Mouse (Mus musculus) adipose tissue, adult 10 weeks (tissue): ENCODE data around the gene Pimreg. TPM values are rescaled to one million over a fixed set of nuclear protein-coding genes. Genes with fewer than 3 reads are reported as not detected.

Experiments
- polyA plus RNA-seq: library from polyadenylated mRNA; stranded (reverse); fragments of 350-450 nt; fragmentation: Illumina TruSeq; extraction: RNeasy Lipid Tissue Mini Kit (QIAGEN cat#74804); gene quantifications from one replicate; pipeline ENCODE4 v1.2.3, GENCODE M21; 2014; ENCODE audit warnings: low read depth, low replicate concordance

Gene Pimreg
- polyA plus RNA-seq, result 0.40 TPM

DNA sequence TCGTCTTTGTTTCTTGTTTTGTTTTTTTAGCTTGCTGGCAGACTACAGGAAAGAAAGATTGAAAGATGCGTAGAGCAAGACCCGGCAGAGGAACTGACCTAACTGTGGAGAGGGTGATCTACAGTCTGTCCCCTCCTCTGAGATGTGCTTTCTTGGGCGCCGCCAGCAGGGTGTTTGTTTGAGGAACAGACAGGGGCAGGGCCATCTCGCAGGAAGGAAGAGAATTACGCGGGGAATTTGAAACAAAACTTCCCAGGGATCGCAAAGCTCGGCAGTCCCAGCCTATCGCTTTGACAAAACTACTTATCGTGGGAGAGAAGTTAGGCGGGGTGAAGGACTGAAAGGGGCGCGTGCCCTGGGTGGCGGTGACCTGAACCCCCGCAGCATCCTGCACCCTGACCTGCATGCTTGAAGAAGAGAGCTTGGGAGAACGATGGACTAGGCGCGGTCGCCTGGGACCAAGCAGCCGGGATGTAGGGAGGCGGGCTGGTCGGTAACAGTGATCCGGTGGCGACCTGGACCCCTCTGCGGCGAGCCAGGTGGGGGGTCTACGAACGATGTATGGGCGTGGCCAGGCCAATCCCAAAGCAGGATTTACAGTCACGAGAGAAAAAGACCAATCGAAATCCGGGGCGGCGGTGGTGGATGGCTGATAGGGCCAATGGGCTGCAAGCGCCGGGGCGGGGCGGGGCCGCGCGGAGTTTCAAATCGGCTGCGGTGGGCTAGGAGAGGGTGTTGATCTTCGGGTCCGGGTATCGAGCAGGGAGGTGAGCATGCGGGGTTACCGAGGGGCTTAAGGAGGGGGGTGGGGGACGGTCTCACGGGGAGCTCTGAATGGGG is at the start of gene Pimreg:
Pimreg (plus strand) TSS at position 265 of the 840 bp plus-strand sequence.

GRCm38 (mm10) chr11:72037409-72037808 is 4.4 kb upstream of the Pimreg start, which contains the start of gene Aipl1:
Aipl1 (minus strand) TSS chr11:72037509.

Other genes with a start within 250 kb of the Pimreg start
- 0.17 TPM for gene Aipl1, start 4.5 kb upstream of the Pimreg start, polyA plus RNA-seq
- 2.4 TPM for gene Pitpnm3, start 93.7 kb downstream of the Pimreg start, polyA plus RNA-seq
- 0.62 TPM for gene Gm43951, start 164.8 kb downstream of the Pimreg start, polyA plus RNA-seq
- gene 4933427D14Rik, start 165.4 kb downstream of the Pimreg start, polyA plus RNA-seq, result 10.2 TPM
- gene Txndc17, start 165.5 kb downstream of the Pimreg start, polyA plus RNA-seq, result 128 TPM
- gene Med31, start 173.6 kb downstream of the Pimreg start, polyA plus RNA-seq, result 15.8 TPM
- gene Slc13a5, start 225.2 kb downstream of the Pimreg start, polyA plus RNA-seq, result 0.65 TPM